Mouse (Mus musculus): Measurements from ENCODE around the gene Snx3. TPM values are rescaled to one million over a fixed set of nuclear protein-coding genes. Genes with fewer than 3 reads are reported as not detected.
A peak's percentile ranks its signal among the peaks of the same experiment; 100 is the strongest.

Snx3 gene
- polyA plus RNA-seq, 1 experiment from 2014 or later: 275 TPM

- no peak overlapping the region for H3K4me3 ChIP-seq (ENCODE audit: low read depth, low read length)
- H3K9me3 ChIP-seq (ENCODE audit: control insufficient read depth, low read length): no peaks in the 10 kb centered on the region
- no peak overlapping the region for H3K27ac ChIP-seq (replicated peaks)
- DNase-seq (ENCODE audit: low spot score) (no peak), ATAC-seq (ENCODE audit: low FRiP score, low TSS enrichment) (no peak)
- TF ChIP-seq CTCF (IDR thresholded peaks at IDR 0.05; ENCODE audit: low read depth) (peak; percentile 44), EP300 (optimal IDR thresholded peaks at IDR 0.05) (no peak)
- no peaks in the 10 kb centered on the region for H3K36me3 ChIP-seq (ENCODE audit: control insufficient read depth, insufficient read depth, low read length)
- no peaks in the 10 kb centered on the region for H3K27me3 ChIP-seq (ENCODE audit: control insufficient read depth, insufficient read depth, low read length)
- no peak overlapping the region for H3K4me2 ChIP-seq (replicated peaks; ENCODE audit: low read depth)
- H3K9ac ChIP-seq (ENCODE audit: low read length): no peak overlapping the region
- H3K4me1 ChIP-seq (replicated peaks; ENCODE audit: control insufficient read depth, insufficient read depth): no peaks in the 10 kb centered on the region
Observed at GRCm38 (mm10) chr10:42514125-42514524, 12.3 kb downstream of the Snx3 start.

GRCm38 (mm10) chr10:42518363-42518762 lies 16.5 kb downstream of the Snx3 start:
- Histone ChIP-seq H3K27ac (replicated peaks) (no peak overlapping the region), H3K9me3 (ENCODE audit: control insufficient read depth, low read length) (no peaks in the 10 kb centered on the region), H3K4me3 (ENCODE audit: low read depth, low read length) (no peak overlapping the region), H3K9ac (ENCODE audit: low read length) (no peak overlapping the region), H3K4me1 (replicated peaks; ENCODE audit: control insufficient read depth, insufficient read depth) (no peaks in the 10 kb centered on the region), H3K4me2 (replicated peaks; ENCODE audit: low read depth) (no peak overlapping the region), H3K27me3 (ENCODE audit: control insufficient read depth, insufficient read depth, low read length) (no peaks in the 10 kb centered on the region), H3K36me3 (ENCODE audit: control insufficient read depth, insufficient read depth, low read length) (no peaks in the 10 kb centered on the region)
- WGBS: 89% methylated on average over 8 of the region's 8 CpGs
- ATAC-seq (ENCODE audit: low FRiP score, low TSS enrichment) (no peak), DNase-seq (ENCODE audit: low spot score) (no peak)
- no peak for TF ChIP-seq CTCF (IDR thresholded peaks at IDR 0.05; ENCODE audit: low read depth)

GRCm38 (mm10) chr10:42521315-42521981 lies 19.6 kb downstream of the Snx3 start:
- ATAC-seq (ENCODE audit: low FRiP score, low TSS enrichment) (peak; percentile 62), DNase-seq (ENCODE audit: low spot score) (no peak)
- H3K27me3 ChIP-seq (ENCODE audit: control insufficient read depth, insufficient read depth, low read length): no peaks in the 10 kb centered on the region
- H3K9ac ChIP-seq (ENCODE audit: low read length): no peak overlapping the region
- no peaks in the 10 kb centered on the region for H3K4me1 ChIP-seq (replicated peaks; ENCODE audit: control insufficient read depth, insufficient read depth)
- H3K36me3 ChIP-seq (ENCODE audit: control insufficient read depth, insufficient read depth, low read length): no peaks in the 10 kb centered on the region
- H3K9me3 ChIP-seq (ENCODE audit: control insufficient read depth, low read length): no peaks in the 10 kb centered on the region
- no peak overlapping the region for H3K4me2 ChIP-seq (replicated peaks; ENCODE audit: low read depth)
- 43% methylated on average over 5 of the region's 5 CpGs for WGBS
- H3K4me3 ChIP-seq (ENCODE audit: low read depth, low read length): no peak overlapping the region
- H3K27ac ChIP-seq (replicated peaks): no peak overlapping the region
- TF ChIP-seq CTCF (IDR thresholded peaks at IDR 0.05; ENCODE audit: low read depth) (no peak), EP300 (optimal IDR thresholded peaks at IDR 0.05) (no peak)

- H3K4me3 ChIP-seq (ENCODE audit: low read depth, low read length): no peak overlapping the region
- TF ChIP-seq EP300 (optimal IDR thresholded peaks at IDR 0.05) (no peak), CTCF (IDR thresholded peaks at IDR 0.05; ENCODE audit: low read depth) (peak; percentile 37)
- H3K36me3 ChIP-seq (ENCODE audit: control insufficient read depth, insufficient read depth, low read length): 0 out of 2 replicates have a peak, but pooled peaks cover 2% of the 10 kb centered on the region
- no peaks in the 10 kb centered on the region for H3K27me3 ChIP-seq (ENCODE audit: control insufficient read depth, insufficient read depth, low read length)
- peak overlapping the region; percentile 25; the same call in 1 of the 2 replicates for H3K27ac ChIP-seq (replicated peaks)
- H3K4me1 ChIP-seq (replicated peaks; ENCODE audit: control insufficient read depth, insufficient read depth): no peaks in the 10 kb centered on the region
- no peak overlapping the region for H3K9ac ChIP-seq (ENCODE audit: low read length)
- no peaks in the 10 kb centered on the region for H3K9me3 ChIP-seq (ENCODE audit: control insufficient read depth, low read length)
- peak; percentile 88 for ATAC-seq (ENCODE audit: low FRiP score, low TSS enrichment)
- peak; percentile 48 for DNase-seq (ENCODE audit: low spot score)
- 13% methylated on average over 2 of the region's 2 CpGs for WGBS
- H3K4me2 ChIP-seq (replicated peaks; ENCODE audit: low read depth): no peak overlapping the region
Observed at GRCm38 (mm10) chr10:42522912-42523311, 21.1 kb downstream of the Snx3 start.

- TF ChIP-seq EP300 (optimal IDR thresholded peaks at IDR 0.05): no peak
- Histone ChIP-seq H3K4me3 (ENCODE audit: low read depth, low read length) (no peak overlapping the region), H3K4me1 (replicated peaks; ENCODE audit: control insufficient read depth, insufficient read depth) (no peaks in the 10 kb centered on the region), H3K27me3 (ENCODE audit: control insufficient read depth, insufficient read depth, low read length) (no peaks in the 10 kb centered on the region), H3K27ac (replicated peaks) (peak overlapping the region; percentile 45; the same call in 1 of the 2 replicates), H3K9ac (ENCODE audit: low read length) (0 out of 2 replicates have a peak overlapping the region, but pooled peaks have one; percentile 14), H3K36me3 (ENCODE audit: control insufficient read depth, insufficient read depth, low read length) (peaks cover 5% of the 10 kb centered on the region; the same call in 1 of the 2 replicates), H3K9me3 (ENCODE audit: control insufficient read depth, low read length) (no peaks in the 10 kb centered on the region), H3K4me2 (replicated peaks; ENCODE audit: low read depth) (no peak overlapping the region)
- DNase-seq (ENCODE audit: low spot score): no peak
- ATAC-seq (ENCODE audit: low FRiP score, low TSS enrichment): no peak
- WGBS: 57% methylated on average over 11 of the region's 11 CpGs
Observed at GRCm38 (mm10) chr10:42523556-42524162, 21.8 kb downstream of the Snx3 start.

GRCm38 (mm10) chr10:42525682-42526081 lies 23.9 kb downstream of the Snx3 start:
- Histone ChIP-seq H3K4me3 (ENCODE audit: low read depth, low read length) (no peak overlapping the region), H3K4me2 (replicated peaks; ENCODE audit: low read depth) (no peak overlapping the region), H3K27me3 (ENCODE audit: control insufficient read depth, insufficient read depth, low read length) (no peaks in the 10 kb centered on the region), H3K4me1 (replicated peaks; ENCODE audit: control insufficient read depth, insufficient read depth) (no peaks in the 10 kb centered on the region), H3K9me3 (ENCODE audit: control insufficient read depth, low read length) (no peaks in the 10 kb centered on the region), H3K36me3 (ENCODE audit: control insufficient read depth, insufficient read depth, low read length) (peaks cover 10% of the 10 kb centered on the region), H3K27ac (replicated peaks) (no peak overlapping the region), H3K9ac (ENCODE audit: low read length) (no peak overlapping the region)
- 92% methylated on average over 3 of the region's 3 CpGs for WGBS
- DNase-seq (ENCODE audit: low spot score): no peak
- TF ChIP-seq EP300 (optimal IDR thresholded peaks at IDR 0.05) (no peak), CTCF (IDR thresholded peaks at IDR 0.05; ENCODE audit: low read depth) (no peak)
- no peak for ATAC-seq (ENCODE audit: low FRiP score, low TSS enrichment)

Measured in stomach, postnatal 0 days (tissue).